Mouse (Mus musculus) c-Kit-negative CD71-positive TER-119-positive erythroid progenitor cells, embryonic 14.5 days (primary cell): ENCODE data around the gene 2010003K11Rik.
"Not testable (repeated sequence)": the region's sequence is repeated elsewhere in the genome, so short reads cannot be mapped to it uniquely, and the experiment has no call there.

Source experiments
- DNase-seq: peaks from one replicate; pipeline ENCODE4 v3.0.0-alpha.2; 2013; ENCODE audit warnings: low read depth, low spot score

2010003K11Rik gene

GRCm38 (mm10) chr19:4461981-4462380 lies 36.4 kb downstream of the 2010003K11Rik start:
- no peak for DNase-seq

DNA sequence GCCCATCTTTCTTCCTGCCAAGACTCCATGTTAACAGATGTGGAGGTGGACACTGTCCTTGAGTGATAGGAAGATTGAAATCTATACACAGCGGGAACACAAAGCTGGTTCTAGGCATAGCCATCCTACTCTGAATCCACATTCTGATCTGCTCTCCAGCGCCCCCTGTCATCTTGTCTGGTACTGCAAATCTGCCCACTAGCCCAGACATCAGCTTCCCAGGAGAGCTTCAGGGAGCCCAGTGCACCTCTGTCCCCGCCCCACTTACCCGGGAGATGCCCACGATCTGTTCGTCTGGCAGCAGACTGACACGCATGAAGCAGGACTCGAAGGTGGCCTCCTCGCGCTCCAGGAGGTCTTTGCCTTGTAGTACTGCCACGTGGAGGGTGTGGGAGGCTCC lies 42.2 kb downstream of the 2010003K11Rik start:
- peak; percentile 47 for DNase-seq

GRCm38 (mm10) chr19:4455071-4455800 lies 43.1 kb downstream of the 2010003K11Rik start:
- no peak for DNase-seq

DNA sequence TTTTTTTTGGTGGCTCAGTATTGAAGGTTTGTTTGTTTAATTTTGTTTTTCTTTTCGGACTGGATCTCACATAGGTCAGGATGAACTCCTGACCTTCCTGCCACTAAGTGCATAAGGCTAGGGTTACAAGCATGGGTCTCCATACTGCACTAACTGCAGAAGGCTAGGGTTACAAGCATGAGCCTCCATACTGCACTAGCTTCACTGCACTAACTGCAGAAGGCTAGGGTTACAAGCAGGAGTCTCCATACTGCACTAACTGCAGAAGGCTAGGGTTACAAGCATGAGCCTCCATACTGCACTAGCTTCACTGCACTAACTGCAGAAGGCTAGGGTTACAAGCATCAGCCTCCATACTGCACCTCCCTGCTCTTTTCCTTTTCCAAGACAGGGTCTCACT lies 44.3 kb downstream of the 2010003K11Rik start:
- DNase-seq: not testable (repeated sequence)

GRCm38 (mm10) chr19:4452525-4452924 lies 45.9 kb downstream of the 2010003K11Rik start:
- DNase-seq: no peak

GRCm38 (mm10) chr19:4451965-4452364 lies 46.4 kb downstream of the 2010003K11Rik start:
- DNase-seq: no peak

DNA sequence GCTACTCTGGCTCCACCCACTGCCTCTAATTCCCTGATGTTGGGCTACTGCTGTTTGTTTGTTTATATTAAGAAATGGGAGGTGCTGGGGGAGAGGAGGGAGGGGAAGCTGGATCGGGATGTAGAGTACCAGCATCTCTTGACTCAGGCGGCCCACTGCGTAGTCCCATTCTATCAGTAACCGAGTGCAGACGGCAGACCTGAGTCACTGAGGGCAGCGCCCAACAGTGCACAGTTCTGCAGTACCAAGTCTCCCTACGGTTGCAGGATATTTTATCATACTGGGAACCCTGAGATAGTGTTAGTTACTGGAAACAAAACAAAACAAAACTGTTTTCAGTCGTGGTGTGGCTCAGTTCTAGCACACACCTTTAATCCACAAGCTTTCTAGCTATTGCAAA lies 47.3 kb downstream of the 2010003K11Rik start:
- no peak for DNase-seq

GRCm38 (mm10) chr19:4450666-4451065 lies 47.7 kb downstream of the 2010003K11Rik start:
- no peak for DNase-seq

DNA sequence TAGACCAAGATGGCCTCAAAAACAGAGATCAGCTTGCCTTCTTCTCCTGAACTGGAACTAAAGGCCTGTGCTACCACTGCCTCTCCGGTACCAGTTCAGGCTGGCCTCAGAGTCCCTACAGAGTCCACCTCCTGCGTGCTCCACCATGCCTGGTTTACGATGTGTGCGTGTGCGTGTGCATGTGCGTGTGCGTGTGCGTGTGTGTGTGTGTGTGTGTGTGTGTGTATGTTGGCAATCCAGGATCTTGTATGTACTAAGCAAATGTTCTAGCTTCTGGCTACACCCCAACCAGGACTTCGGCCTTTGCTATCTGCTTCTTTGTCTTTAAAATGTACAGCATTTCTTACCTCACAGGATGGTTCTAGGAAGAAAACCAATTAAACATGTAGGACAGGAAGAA lies 49.2 kb downstream of the 2010003K11Rik start:
- no peak for DNase-seq

GRCm38 (mm10) chr19:4447445-4447844 lies 50.9 kb downstream of the 2010003K11Rik start:
- no peak for DNase-seq
